Comparison of ENCODE assay signal across 25 mouse cellular contexts in the genomic region with DNA sequence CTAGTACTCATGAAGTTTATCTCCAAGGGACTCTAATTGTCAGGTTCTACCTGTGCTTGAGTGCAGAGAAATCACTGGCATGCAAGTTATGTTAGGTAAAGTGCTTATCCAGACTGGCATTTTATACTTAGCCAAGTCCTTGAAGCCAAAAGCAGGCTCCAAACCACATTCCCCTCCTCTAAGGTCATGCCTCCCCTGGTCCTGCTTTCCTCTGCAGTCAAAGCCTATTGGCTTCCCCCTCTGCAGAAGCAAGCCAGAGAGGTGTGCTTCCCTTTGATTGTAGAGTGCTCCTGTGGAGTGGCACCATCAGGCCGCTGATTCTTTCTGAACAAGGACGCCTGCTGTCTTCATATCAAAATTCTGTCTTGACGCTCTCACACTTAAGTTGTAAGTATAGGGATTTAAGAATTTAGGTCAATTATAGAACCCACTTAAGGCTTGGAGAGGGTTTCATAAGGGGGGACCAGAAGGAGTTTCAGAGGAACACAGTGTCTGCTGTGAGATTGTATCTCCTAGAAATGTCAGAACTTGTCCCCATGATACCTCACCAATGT. TPM values are rescaled to one million over a fixed set of nuclear protein-coding genes. Genes with fewer than 3 reads are reported as not detected.
A peak's percentile ranks its signal among the peaks of the same experiment; 100 is the strongest.
DNase-seq lines count a peak whose midpoint lies in the region; ATAC-seq and TF ChIP-seq lines count a peak whose summit lies in the region.
"Had no signal": no experiment of that assay in that cellular context is flagged by ENCODE, and none has a peak within 500 bp of the region (broad histone marks: within the 10 kb centered on the region; RNA-seq: fewer than 3 reads in every experiment).

No protein-coding gene starts in this region.

- no peak for DNase-seq in heart, postnatal 25 days (ENCODE audit: low spot score)
- peak; percentile 79 to 84 for DNase-seq in lung, adult 18-20 months
- no peak for DNase-seq in lung, adult 2 months
- DNase-seq in lung, postnatal 14 days = peak; percentile 24
- no peak for DNase-seq in forebrain, embryonic 10.5 days (ENCODE audit: extremely low spot score, low spot score)
- no peak for DNase-seq in liver
- DNase-seq: adrenal gland, postnatal 14 days; cerebellum, adult 2 months; cerebellum, postnatal 36 days; gastrocnemius, postnatal 14 days; kidney, adult 9 months; kidney, postnatal 14 days; liver, postnatal 0 days; midbrain, embryonic 14.5 days; right cerebral cortex, postnatal 14 days; thymus, adult 2 months; thymus, postnatal 4 days had no signal

- ATAC-seq in heart, embryonic 11.5 days (replicated peaks; ENCODE audit: insufficient number of reproducible peaks, low FRiP score, low TSS enrichment) = no peak
- ATAC-seq: CD4-positive, CD25-positive, alpha-beta regulatory T cell, adult 4 months; forebrain, embryonic 15.5 days; intestine, embryonic 15.5 days; liver, postnatal 0 days had no signal

- no peaks in the 10 kb centered on the region for H3K27me3 ChIP-seq in heart, embryonic 11.5 days (ENCODE audit: control insufficient read depth, insufficient read depth, low read length)
- H3K27me3 ChIP-seq in forebrain, embryonic 10.5 days (ENCODE audit: poor library complexity, severe bottlenecking) = peaks cover 95% of the 10 kb centered on the region
- H3K27me3 ChIP-seq: hindbrain, embryonic 15.5 days; intestine, embryonic 15.5 days; neural tube, embryonic 12.5 days had no signal

- H3K27ac ChIP-seq in heart, embryonic 11.5 days (ENCODE audit: low read depth, low read length) = peak overlapping the region; percentile 62
- no peak overlapping the region for H3K27ac ChIP-seq in forebrain, embryonic 10.5 days
- H3K27ac ChIP-seq: forebrain, embryonic 15.5 days; hindbrain, embryonic 15.5 days; intestine, embryonic 15.5 days; neural tube, embryonic 12.5 days; stomach, postnatal 0 days had no signal

- H3K4me3 ChIP-seq in heart, embryonic 11.5 days (ENCODE audit: low read depth, low read length) = no peak overlapping the region
- H3K4me3 ChIP-seq in lung, adult 2 months (replicated peaks; ENCODE audit: extremely low read depth, low read depth, low read length) = no peak overlapping the region
- H3K4me3 ChIP-seq in forebrain, embryonic 10.5 days = no peak overlapping the region
- H3K4me3 ChIP-seq: forebrain, embryonic 15.5 days; hindbrain, embryonic 15.5 days; intestine, embryonic 15.5 days; neural tube, embryonic 12.5 days had no signal

- no peak overlapping the region for H3K4me2 ChIP-seq in heart, embryonic 11.5 days
- H3K4me2 ChIP-seq: forebrain, embryonic 15.5 days; hindbrain, embryonic 15.5 days; intestine, embryonic 15.5 days; liver, embryonic 11.5 days; neural tube, embryonic 12.5 days had no signal

- H3K4me1 ChIP-seq in heart, embryonic 11.5 days (ENCODE audit: control insufficient read depth, insufficient read depth, low read length) = peaks cover 34% of the 10 kb centered on the region
- peaks cover 13% of the 10 kb centered on the region for H3K4me1 ChIP-seq in lung, adult 2 months (ENCODE audit: control insufficient read depth, insufficient read depth, low read length)
- H3K4me1 ChIP-seq in forebrain, embryonic 10.5 days = peaks cover 31% of the 10 kb centered on the region

- intact Hi-C loops in heart, postnatal 25 days (cut with DNase I) = no loop called here

- TF ChIP-seq POLR2A in lung, adult 2 months (IDR thresholded peaks at IDR 0.05; ENCODE audit: borderline replicate concordance, extremely low read depth, low read depth, low read length) = no peak

- peaks cover 5% of the 10 kb centered on the region; the same call in 1 of the 2 replicates for H3K9me3 ChIP-seq in heart, embryonic 11.5 days (replicated peaks; ENCODE audit: control insufficient read depth, low read length)
- H3K9me3 ChIP-seq in forebrain, embryonic 10.5 days = peaks cover 10% of the 10 kb centered on the region; the same call in 1 of the 2 replicates
- H3K9me3 ChIP-seq: forebrain, embryonic 15.5 days; intestine, embryonic 15.5 days; neural tube, embryonic 12.5 days had no signal

- no peak overlapping the region for H3K9ac ChIP-seq in heart, embryonic 11.5 days (ENCODE audit: low read depth, low read length)
- H3K9ac ChIP-seq: forebrain, embryonic 15.5 days; hindbrain, embryonic 15.5 days; intestine, embryonic 15.5 days; liver, postnatal 0 days; neural tube, embryonic 12.5 days had no signal

- WGBS in heart, embryonic 11.5 days (ENCODE audit: insufficient replicate concordance) = 60% methylated on average over 3 of the region's 3 CpGs
- WGBS in lung, adult 2 months = 63% methylated on average over 3 of the region's 3 CpGs
- WGBS in forebrain, embryonic 10.5 days = 89% methylated on average over 3 of the region's 3 CpGs

- no peak for TF ChIP-seq CTCF in lung, adult 2 months (IDR thresholded peaks at IDR 0.05; ENCODE audit: insufficient read depth, low read length)

- no peaks in the 10 kb centered on the region for H3K36me3 ChIP-seq in heart, embryonic 11.5 days (ENCODE audit: control insufficient read depth, insufficient read depth, low read length)
- no peaks in the 10 kb centered on the region for H3K36me3 ChIP-seq in forebrain, embryonic 10.5 days (replicated peaks)
- H3K36me3 ChIP-seq: forebrain, embryonic 15.5 days; hindbrain, embryonic 15.5 days; intestine, embryonic 15.5 days; neural tube, embryonic 12.5 days had no signal

RNA-seq across cellular contexts. Expression of a gene that starts 11.6 kb away (rescaled TPM):
- 13.0 and 19.7 TPM in 2 replicates for polyA plus RNA-seq in heart, embryonic 11.5 days (2014; fragmentation: Nextera tagmentation; extraction: Ambion mirVana)
- total RNA-seq in heart, postnatal 25 days (2021) = 100 to 1,000 TPM; 402 to 442 TPM
- polyA plus RNA-seq in lung, adult 2 months (2012; rRNA removed) = 592 and 698 TPM in 2 replicates
- polyA plus RNA-seq in forebrain, embryonic 10.5 days (2016; fragmentation: Nextera tagmentation; extraction: Ambion mirVana) = 0.23 and 0.55 TPM in 2 replicates

Comparison
In these comparisons a context has a peak if more than half of its experiments do, and no peak if none do; other contexts are left out.
1. DNase-seq: peak in lung, adult 18-20 months (2 of 2) and lung, postnatal 14 days (single experiment); none in heart, postnatal 25 days (single experiment), lung, adult 2 months (single experiment), forebrain, embryonic 10.5 days (single experiment) and liver (single experiment).
2. RNA of a gene that starts 11.6 kb away (polyA plus RNA-seq): 592 to 698 TPM in lung, adult 2 months; 13.0 to 19.7 TPM in heart, embryonic 11.5 days and 0.23 to 0.55 TPM in forebrain, embryonic 10.5 days; every median in the first group is over 10 times any median in the second.